Mouse (Mus musculus) thymus, postnatal 4 days (tissue): ENCODE measurements at regions not wholly inside any gene's neighbourhood (a gene's known extent, or its start where the extent isn't known, plus 50 kb on each side); places are given as distances from the start of the nearest gene placed in this dataset.

ENCODE experiments used
- DNase-seq: peaks from one replicate; pipeline ENCODE4 v3.0.0; 2021

DNA sequence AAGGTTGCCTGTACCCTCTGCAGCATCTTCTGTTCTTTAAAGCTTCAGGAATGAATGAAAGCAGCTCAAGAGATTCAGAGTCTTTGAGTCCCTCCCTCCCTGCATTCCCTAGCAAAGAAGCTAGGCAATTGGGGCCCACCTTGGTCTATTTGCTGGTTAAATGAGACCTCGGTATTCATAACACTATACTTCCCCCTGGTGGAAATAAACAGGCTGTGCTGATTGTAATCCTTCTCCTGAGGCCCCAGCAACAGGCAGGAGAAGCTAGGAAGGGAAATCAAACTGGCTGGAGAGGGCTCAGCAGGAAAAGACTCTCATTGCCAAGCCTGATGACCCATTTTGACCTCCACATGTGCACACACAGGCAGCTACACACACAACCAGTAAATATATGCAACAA lies 137.1 kb downstream of the Sh3bp4 start:
- DNase-seq = no peak

DNA sequence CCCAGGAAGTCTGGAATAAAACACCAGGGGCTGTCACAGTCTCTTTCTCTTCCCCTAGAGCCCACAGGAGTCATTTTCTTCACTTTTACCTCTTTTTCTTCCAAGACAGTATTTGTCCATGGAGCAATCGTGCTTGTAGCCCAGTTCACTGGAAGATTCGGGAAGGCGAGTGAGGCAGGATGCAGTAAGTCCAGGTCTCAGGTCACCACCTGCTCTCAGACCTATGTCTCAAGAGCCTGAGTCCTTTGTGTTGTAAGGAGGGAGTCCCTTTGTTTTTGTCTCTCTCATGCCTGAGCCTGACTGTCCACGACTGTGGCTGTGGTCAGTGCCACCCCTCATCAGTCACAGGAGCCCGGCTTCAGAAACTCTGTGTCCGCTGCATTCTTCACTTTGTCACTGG lies 140.9 kb downstream of the Sh3bp4 start:
- no peak for DNase-seq

DNA sequence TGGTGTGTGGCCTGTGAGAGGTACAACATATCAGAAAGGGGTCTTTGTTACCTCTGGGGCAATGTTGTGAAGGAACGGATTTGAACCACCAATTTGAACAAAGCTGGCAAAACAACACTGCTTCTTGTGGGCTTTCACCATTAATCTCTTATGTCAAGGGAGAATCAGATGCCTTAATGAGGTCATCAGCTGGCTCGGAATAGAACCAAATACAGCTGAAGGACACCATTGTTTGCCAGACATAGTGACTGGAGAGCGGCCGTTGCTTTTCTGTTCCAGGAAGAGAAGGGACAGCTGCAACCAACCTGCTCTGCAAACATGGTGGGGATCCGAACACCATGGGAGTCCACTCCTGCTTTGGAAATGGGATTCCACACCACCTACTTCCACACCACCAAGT lies 158.2 kb downstream of the Sh3bp4 start:
- DNase-seq = no peak

DNA sequence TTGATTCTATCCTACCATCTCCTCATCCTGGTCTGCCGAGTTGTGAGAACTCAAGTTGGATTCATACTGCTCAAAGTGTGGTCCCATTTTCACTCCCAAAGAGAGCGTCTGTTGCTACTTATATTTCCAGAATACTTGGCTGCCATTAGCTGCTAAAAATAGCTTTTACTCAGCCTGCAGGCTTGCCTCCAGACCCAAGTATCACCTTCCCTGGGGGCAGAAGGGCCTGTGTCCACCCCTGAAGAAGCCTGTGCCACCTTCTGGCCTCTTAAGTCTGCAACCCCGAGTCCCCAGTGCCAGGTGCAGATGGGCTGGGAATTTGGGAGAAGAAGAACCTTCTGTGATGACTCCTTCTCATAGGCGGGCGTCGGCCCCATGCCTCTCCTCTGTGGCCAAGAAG lies 161.5 kb downstream of the Sh3bp4 start:
- DNase-seq = no peak

DNA sequence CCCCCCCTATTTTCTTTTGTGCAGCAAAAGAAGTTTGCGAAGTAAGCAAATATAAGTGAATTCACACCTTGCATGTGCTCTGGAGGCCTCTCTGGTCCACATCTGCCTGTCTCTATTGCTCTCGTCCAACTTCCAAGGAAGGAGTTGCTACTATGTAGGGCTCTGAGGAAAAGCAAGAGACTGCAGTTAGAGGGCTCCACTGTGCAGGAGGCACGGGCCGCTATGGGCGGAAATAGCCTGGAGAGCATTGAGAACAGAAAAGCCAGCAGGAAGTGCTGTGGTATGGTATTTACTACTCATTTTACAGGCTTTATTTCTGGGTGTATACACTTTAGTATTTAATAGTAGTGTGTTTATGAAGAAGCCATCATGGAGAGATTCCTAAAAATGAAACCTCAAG lies 162.2 kb downstream of the Sh3bp4 start:
- DNase-seq = no peak

DNA sequence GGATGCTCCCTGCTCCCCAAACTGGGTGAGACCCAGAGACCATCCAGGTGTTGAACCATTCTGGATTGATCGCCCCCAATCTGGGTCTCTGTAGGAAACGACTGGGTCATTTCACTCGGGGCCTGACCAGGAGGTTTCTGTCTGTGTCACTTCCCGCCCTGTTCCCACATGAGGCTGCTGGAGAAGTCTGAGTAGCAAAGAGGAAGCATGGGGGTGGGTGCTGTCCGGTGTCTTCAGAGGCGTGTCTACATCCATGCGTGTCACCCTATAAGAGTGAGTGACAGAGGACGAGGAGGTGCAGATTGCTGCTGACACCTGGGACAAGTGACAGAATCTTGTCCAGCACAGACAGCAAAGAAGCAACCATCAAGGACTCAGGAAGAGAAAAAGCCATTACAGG lies 164.7 kb downstream of the Sh3bp4 start:
- no peak for DNase-seq

DNA sequence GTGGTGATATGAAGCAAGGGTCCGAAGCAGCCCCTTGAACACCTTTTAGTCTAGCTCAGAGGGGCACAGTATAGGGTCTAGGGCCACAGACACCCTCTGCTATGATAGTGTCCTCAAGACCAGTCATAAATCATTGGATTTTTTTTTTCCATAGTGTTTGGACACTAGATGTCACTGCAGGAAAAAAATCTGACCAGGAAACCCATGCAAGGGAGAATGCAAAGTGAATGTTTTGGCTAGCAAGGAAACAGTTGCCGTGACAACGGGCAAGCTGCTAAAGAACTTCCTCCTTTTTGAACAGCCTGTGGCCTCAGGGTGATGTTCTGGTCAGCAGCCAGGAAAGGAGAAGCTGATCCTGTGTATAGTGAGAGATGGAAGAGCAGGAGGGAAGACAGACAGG lies 165.1 kb downstream of the Sh3bp4 start:
- no peak for DNase-seq

DNA sequence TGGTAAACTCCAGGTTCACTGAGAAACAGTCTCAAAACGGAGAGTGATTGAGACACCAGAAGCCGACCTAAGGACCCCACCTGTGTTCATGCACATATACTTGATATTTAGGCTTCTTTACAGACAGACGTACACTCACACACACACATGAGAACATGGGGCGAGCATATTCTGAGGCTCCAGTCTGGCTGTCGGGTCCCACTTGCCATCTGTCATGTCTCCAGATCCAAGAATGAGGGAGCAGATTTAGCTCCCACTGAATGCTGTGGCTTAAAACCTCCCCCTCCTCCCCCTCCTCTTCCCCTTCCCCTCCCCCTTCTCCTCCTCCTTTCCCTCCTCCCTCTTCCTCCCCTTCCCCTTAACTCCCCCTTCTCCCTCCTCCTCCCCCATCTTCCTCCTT lies 167.5 kb downstream of the Sh3bp4 start:
- no peak for DNase-seq

DNA sequence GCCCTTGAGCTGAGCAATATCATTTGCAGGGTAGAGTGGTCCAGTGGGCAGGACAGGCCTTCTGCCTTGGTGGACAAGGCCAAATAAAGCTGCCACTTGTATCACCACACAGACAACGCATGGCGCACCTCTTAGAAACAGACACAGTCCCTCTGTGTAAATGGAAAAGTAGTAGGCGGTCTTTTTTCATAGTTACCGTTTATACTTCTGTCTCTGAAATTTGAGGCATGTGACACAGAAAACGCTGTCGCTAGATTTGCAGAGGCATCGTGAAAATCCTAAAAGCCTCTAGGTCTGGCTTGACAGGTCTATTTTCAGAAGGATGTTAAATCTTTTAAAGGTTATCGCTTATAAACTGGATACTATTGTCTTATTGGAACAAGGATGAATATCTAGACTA lies 174.4 kb downstream of the Sh3bp4 start:
- DNase-seq = no peak

DNA sequence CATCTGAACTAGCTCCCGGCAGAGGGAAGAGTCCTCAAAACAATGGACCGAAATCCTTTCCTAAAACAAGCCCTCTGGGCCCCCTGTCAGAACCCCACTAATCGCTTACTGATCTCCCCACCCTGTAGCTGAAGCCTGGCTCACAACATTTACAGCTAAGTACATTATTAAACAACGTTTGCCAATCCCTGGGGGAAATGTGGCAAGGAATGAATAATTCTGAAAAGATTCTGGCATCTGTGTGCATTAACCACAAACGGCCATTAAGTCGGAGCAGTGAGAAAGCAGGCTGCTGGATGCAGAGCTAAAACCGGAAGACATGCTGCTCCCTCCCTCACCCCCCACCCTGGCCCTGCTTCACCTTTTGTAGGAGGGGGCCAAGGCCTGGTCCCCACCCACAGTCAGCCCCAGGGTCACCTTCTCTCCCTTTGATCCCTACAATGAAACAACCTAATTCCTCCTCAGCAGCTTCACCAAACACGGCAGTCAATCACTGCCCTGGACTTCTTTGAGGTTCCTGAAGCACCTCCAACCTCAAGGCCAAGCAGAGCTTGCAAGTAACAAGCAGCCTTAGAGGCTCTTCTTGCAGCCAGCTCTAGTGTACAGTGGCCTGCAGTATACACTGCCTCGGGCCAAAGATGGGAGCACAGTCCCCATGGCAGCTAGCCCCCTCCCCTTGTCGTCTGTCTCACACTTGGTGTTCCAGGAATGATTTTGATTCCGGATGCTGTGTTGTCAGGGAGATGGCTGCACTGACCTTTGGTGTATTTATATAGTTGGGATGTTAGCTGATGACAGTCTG lies 175.2 kb downstream of the Sh3bp4 start:
- no peak for DNase-seq

DNA sequence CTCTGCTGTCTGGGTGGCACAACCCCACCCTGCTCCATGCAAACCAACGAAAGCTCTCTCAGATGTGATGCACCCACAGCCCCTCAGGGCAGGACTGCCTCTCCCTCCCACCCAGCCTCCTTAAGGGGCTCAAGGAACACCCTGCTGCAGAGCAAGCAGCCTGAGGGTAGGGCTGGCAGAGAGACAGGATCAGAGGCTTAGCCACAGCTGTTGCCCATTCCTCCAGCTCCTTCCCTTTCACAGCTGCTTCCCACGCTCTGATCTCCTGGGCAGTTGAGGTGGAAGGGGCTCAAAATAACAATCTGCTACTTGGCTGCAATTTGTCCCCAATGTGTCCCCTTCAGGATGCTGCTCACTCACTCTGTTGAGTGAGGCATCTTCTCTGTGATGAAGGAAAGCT lies 181.5 kb downstream of the Sh3bp4 start:
- DNase-seq = no peak

DNA sequence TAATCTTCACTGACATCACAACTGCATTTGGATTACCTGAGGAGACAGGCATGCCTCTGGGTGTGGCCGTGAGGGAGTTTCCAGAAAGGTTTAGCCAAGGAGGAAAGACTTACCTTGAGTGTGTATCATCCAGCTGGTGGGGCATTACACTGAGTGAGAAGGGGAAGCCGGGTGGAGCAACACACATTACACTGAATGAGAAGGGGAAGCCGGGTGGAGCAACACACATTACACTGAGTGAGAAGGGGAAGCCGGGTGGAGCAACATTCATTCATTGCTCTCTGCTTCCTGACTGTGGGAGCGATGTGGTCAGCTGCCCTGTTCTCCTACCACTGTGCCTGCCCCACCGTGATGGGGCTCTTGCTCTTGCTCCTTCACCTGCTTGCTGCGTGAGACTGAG lies 182.3 kb downstream of the Sh3bp4 start:
- no peak for DNase-seq

DNA sequence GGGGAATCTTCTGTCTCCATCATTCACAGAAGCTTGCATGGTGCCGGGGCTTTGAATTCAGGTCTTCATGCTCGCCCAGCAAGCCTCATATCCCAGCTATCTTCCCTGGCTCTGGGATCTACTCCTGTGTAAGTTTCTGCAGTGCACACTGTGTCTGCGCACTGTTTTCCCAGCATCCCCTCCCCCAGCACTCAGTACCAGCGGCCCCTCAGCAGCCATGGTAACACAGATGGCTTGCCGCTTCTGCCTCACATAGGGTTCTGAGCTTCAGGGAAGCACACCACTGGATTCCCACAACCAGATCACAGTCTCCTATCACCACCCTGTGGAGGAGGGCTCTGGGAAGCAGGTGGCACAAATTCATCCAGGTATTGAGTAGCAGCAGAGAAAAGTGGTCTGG lies 187.7 kb downstream of the Sh3bp4 start:
- DNase-seq = no peak

DNA sequence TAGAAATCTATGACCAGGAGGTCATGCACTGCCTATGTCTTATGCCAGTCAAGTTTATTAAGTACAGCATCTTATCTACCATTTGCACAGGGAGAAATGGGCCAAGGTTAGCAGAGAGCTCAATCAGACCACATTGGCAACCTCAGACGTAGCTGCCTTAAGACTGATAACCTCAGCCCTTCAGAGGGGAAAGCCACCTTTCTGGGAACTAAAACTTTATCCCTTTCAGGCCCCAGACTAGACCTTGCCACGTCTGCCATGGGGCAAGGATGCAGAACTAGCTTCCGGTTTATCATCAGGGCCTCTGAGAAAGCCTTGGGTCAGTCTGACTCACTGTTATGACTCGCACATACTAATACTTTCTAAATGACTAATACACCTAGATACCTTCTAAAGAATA lies 188.8 kb upstream of the Agap1 start:
- DNase-seq = no peak

DNA sequence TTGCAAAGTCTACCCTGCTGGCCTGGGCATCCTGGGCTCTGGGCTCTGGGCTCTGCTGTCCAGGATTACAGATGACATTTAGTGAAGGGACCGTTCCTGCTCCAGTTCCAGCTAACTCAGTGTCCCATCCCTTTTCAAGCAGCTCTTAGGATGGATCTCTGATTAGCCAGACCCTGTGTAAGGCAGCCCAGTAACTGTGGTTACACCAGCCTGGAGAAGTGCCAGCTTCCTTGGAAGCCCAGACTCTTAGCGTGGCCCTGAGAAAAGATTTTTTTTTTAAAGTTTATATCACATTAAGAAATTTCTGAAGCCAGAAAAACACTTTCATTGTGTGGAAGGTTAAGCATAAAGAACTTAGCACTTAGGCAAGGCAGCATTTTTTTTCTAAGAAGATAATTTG lies 185.8 kb upstream of the Agap1 start:
- no peak for DNase-seq

DNA sequence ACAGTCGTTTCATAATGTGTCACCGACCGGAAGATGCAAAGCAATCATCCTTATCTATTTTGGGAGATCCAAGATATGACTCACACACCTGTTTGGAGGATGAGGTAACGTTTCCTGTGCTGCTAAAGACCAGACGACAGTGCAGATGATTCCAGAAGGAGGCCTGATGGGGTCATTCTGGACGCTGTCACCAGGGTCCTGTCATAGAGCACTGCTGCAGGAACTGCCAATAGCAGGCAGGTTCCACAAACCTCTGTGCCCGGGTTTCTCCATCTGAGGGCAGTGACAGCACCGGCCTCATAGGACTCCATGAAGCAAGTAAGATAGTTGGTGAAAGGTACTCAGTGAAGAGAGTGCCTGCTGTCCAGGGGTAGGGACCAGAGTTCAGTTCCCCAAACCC lies 182.9 kb upstream of the Agap1 start:
- DNase-seq = no peak

DNA sequence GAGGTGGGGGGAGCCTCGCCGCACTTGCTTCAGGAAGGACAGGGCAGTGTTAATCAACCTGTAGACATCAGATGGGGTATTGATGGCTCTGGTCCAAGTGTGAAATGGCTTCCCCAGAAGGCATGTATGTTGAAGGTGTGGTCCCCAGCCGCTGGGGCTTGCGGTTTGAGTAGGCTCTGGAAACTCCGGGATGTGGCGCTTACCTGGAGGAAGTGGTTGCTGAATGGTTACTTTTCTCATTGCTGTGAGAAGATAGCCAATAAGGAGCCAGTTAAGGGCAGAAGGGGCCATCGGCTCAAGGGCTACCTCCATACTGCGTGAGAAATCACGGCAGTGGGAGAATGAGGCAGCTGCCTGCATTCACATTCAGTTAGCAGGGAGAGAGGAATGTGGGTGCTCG lies 181.6 kb upstream of the Agap1 start:
- DNase-seq = no peak

DNA sequence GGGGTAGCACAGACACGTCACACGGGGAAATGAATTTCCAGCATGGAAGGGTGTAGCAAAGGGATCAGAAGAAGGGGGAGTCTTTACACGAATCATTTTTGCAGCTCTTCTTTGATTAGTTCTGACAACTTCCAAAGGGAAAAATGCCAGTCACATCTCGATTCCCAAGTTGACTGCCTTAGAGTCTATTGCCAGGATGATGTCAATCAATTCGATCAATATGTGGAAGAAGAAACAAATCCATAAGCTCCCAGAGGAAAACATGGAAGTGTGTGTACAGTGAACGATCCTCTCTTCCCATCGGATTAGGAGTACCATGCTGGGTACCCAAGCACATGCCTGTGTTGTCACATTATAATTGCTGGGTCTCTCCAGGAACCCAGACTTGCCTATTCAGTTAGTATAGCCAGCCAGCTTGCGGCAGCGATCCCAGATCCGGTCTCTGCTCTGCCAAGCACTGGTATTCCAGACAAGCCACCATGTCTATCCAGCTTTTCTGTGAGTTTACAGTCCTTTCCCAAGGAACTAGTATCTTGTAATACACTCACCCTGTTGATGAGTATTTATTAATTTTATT lies 180.7 kb upstream of the Agap1 start:
- no peak for DNase-seq

DNA sequence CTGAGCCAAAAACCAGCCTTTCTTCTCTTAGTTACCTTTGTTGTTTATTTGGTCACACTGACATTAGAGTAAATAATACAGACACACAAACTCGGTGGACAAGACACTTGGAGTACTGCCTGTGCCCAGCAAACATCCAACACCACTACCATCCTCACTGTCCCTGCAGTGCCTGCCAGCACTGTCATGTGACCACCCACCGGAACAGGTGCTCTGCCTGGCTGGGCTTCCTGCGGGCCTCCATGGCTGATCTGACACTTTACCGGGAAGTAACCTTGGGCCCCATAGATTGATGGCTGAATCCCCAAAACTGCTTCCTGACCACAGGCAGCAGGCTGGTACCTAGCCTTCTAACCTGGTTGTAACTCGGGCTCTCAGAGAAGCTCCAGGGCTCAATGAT lies 175.2 kb upstream of the Agap1 start:
- no peak for DNase-seq

DNA sequence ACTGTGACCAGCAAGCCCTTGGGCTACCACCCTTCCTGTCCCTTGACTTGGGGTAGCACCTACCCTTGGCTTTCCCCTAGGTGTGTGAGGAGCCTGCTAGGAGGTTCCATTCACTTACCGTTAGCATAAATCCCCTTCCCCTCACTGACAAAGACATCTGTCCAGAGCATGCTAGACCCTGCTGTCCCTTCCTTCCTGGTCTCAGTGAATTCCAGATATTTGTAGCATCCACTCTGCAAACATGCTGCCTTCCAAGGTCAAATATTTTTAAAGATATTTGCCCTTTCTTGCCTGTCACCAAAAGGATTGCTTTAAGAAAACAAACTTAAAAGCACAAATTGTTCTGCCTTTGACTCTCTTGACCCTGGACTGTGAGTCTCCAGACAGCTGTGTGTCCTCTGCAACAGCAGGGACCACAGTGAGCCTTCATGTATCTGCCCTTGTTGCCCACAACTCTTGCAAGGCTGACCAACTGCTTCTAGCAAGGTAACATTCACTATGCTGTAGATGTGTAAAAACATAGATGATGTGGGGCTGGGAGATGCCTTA lies 173.4 kb upstream of the Agap1 start:
- DNase-seq = no peak

DNA sequence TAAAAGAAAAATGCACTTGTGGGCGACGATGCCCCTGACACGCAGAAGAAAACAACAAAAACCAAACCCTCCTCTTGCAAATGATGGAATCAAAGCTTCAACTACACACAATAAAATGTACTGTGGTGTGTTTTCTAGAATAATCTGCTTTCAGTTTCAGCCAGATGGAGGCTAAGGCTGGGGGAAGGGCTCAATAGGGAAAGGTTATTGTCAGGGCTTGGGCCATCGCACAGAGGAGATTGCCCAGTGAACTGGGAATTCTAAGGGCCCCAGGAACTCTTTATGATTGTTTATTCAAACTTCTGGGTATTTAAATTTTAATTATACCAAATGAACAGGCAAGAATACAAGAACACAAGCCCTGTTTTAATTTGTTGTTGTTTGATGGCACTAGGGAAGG lies 169.6 kb upstream of the Agap1 start:
- DNase-seq = no peak

DNA sequence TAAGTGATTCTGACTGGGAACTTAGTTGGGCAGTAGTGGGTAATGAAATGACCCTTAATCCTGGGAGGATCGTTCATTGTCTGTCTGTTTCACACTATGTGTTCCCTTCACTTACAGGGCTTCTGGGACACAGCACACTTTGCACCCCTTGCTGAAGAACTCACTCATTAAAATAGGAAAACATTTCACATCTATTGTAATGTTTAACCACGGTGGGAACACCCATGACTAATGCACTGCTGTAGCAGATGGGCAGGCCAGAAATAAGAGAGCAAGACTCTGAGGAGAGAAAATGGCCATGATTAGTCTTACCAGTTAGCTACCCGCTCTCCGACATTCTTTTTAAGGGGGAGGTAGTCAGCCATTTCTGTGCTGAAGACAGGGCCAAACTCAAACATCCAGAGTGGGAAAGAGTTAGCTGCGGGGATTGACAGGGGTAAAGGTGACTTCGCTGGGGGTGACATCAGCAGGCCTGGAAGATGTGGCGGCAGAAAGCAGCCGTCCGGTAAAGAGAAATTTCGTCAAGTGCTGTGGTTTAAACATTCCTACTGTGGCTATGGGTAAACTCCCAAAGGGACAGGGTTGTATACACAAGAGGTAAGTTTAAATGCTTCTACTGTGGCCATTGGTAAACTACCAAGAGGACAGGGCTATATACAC lies 167.3 kb upstream of the Agap1 start:
- no peak for DNase-seq

DNA sequence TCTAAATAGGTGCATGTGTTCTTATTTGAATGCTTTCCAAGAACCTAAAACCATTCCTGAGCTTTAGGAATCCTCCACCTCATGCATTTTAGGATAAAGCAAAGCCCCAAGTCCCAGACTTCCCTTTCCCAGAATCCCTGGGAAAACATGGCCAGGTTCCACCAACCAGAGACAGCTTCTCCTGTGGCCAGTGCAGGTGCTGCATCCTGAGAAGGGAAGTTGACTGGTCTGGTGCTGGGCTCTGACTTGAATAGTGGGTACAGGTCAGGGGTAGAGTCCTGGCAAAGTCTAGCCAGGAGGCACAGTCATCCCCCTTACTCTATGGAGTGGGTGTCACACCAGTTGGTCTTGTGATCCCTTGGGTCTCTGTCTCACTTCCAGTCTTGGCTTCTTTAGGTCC lies 166.6 kb upstream of the Agap1 start:
- DNase-seq = no peak

DNA sequence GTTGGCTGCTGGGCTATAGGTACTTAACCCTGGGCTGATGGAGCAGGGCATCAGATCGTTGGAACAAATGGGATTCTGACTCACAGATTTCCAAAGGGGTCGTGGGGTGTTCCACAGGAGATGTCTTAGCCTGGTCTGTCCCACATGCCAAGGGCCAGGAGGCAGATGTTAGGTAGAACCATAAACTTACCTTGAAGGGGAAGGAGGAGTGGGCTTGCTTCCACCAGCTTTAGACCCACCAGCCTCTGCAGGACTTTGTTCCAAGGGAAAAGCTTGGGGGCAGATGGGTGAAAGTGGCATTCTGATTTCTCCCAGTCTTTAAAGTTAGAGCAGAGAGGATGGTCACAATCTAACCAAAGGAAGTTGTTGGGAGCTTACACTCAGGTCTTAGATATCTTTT lies 165.7 kb upstream of the Agap1 start:
- no peak for DNase-seq
